Mouse (Mus musculus): ENCODE data around the gene Pask. TPM values are rescaled to one million over a fixed set of nuclear protein-coding genes. Genes with fewer than 3 reads are reported as not detected.
A peak's percentile ranks its signal among the peaks of the same experiment; 100 is the strongest.

Pask gene
- total and polyA plus RNA-seq, 3 experiments: 17.4 to 19.0 TPM; not detected in 1

- Histone ChIP-seq H3K27me3 (ENCODE audit: control insufficient read depth in 1 of 2, insufficient read depth in 2 of 2, low read length in 2 of 2) (no peaks in the 10 kb centered on the region), H3K9ac (ENCODE audit: control insufficient read depth, low read depth, low read length, poor library complexity, severe bottlenecking) (no peak overlapping the region), H3K4me3 (ENCODE audit: control insufficient read depth in 1 of 2, insufficient read depth in 1 of 2, low read depth in 2 of 2, low read length in 2 of 2) (no peak overlapping the region), H3K27ac (ENCODE audit: control insufficient read depth, low read depth, low read length) (no peak overlapping the region), H3K9me3 (replicated peaks; ENCODE audit: insufficient read depth, low read length) (no peaks in the 10 kb centered on the region), H3K79me2 (ENCODE audit: control insufficient read depth, insufficient read depth, low read length, poor library complexity) (no peaks in the 10 kb centered on the region), H3K36me3 (ENCODE audit: control insufficient read depth in 1 of 2, insufficient read depth in 2 of 2, low read length in 2 of 2) (peaks cover 0 to 10% of the 10 kb centered on the region in 2 experiments; a peak in 2 of 4 replicates), H3K4me1 (ENCODE audit: control insufficient read depth in 1 of 2, insufficient read depth in 2 of 2, low read length in 2 of 2) (no peaks in the 10 kb centered on the region)
- TF ChIP-seq TCF12 (IDR thresholded peaks at IDR 0.05; ENCODE audit: low read depth, low read length) (no peak), NELFE (IDR thresholded peaks at IDR 0.05; ENCODE audit: low read depth, low read length) (no peak), CTCF (IDR thresholded peaks at IDR 0.05 in 2 of 3, conservative IDR thresholded peaks at IDR 0.05 in 1 of 3; ENCODE audit: control insufficient read depth in 1 of 3, insufficient read depth in 1 of 3, low read depth in 2 of 3, low read length in 3 of 3, poor library complexity in 1 of 3, severe bottlenecking in 1 of 3) (no peak), HCFC1 (IDR thresholded peaks at IDR 0.05; ENCODE audit: low read depth, low read length) (no peak), USF1 (IDR thresholded peaks at IDR 0.05; ENCODE audit: low read depth, low read length) (no peak), RCOR1 (IDR thresholded peaks at IDR 0.05; ENCODE audit: low read depth, low read length) (no peak), ZKSCAN1 (IDR thresholded peaks at IDR 0.05; ENCODE audit: low read depth, low read length) (no peak), TBP (IDR thresholded peaks at IDR 0.05; ENCODE audit: low read depth, low read length) (no peak), ELF1 (IDR thresholded peaks at IDR 0.05; ENCODE audit: low read depth, low read length) (no peak), POLR2A (IDR thresholded peaks at IDR 0.05; ENCODE audit: control insufficient read depth in 1 of 2, insufficient read depth in 1 of 2, low read depth in 1 of 2, low read length in 2 of 2, poor library complexity in 1 of 2) (no peak), ZNF384 (IDR thresholded peaks at IDR 0.05; ENCODE audit: low read depth, low read length) (no peak), UBTF (IDR thresholded peaks at IDR 0.05; ENCODE audit: borderline replicate concordance, insufficient read depth, low read depth, low read length) (no peak), E2F4 (IDR thresholded peaks at IDR 0.05; ENCODE audit: borderline replicate concordance, low read depth, low read length) (no peak), MAFK (IDR thresholded peaks at IDR 0.05; ENCODE audit: borderline replicate concordance, low read depth, low read length) (no peak), SMC3 (IDR thresholded peaks at IDR 0.05; ENCODE audit: low read depth, low read length) (no peak), SIN3A (IDR thresholded peaks at IDR 0.05; ENCODE audit: low read length) (no peak), CHD1 (IDR thresholded peaks at IDR 0.05; ENCODE audit: low read depth, low read length) (no peak)
- DNase-seq (ENCODE audit: low read depth, low spot score): peak; percentile 49
Observed at GRCm38 (mm10) chr1:93365641-93366040, 22.4 kb upstream of the Pask start.

- H3K36me3 ChIP-seq (ENCODE audit: control insufficient read depth in 1 of 2, insufficient read depth in 2 of 2, low read length in 2 of 2): peaks cover 0 to 20% of the 10 kb centered on the region in 2 experiments; a peak in 2 of 4 replicates
Observed at GRCm38 (mm10) chr1:93362661-93363060, 19.4 kb upstream of the Pask start.

More at GRCm38 (mm10) chr1:93362661-93363060, 19.4 kb upstream of the Pask start:
- H3K4me3 ChIP-seq (ENCODE audit: control insufficient read depth in 1 of 2, insufficient read depth in 1 of 2, low read depth in 2 of 2, low read length in 2 of 2): no peak overlapping the region
- no peaks in the 10 kb centered on the region for H3K79me2 ChIP-seq (ENCODE audit: control insufficient read depth, insufficient read depth, low read length, poor library complexity)
- no peak for DNase-seq (ENCODE audit: low read depth, low spot score)
- no peak overlapping the region for H3K27ac ChIP-seq (ENCODE audit: control insufficient read depth, low read depth, low read length)
- H3K4me1 ChIP-seq (ENCODE audit: control insufficient read depth in 1 of 2, insufficient read depth in 2 of 2, low read length in 2 of 2): no peaks in the 10 kb centered on the region
- TF ChIP-seq GATA1 (IDR thresholded peaks at IDR 0.05; ENCODE audit: low read depth, low read length) (no peak), HCFC1 (IDR thresholded peaks at IDR 0.05; ENCODE audit: low read depth, low read length) (no peak), USF2 (IDR thresholded peaks at IDR 0.05; ENCODE audit: borderline replicate concordance in 1 of 2, insufficient read depth in 1 of 2, low read depth in 1 of 2, low read length in 2 of 2) (no peak), ELF1 (IDR thresholded peaks at IDR 0.05; ENCODE audit: low read depth, low read length) (no peak), POLR2AphosphoS5 (IDR thresholded peaks at IDR 0.05; ENCODE audit: borderline replicate concordance, low read depth, low read length) (no peak), CTCF (IDR thresholded peaks at IDR 0.05 in 2 of 3, conservative IDR thresholded peaks at IDR 0.05 in 1 of 3; ENCODE audit: control insufficient read depth in 1 of 3, insufficient read depth in 1 of 3, low read depth in 2 of 3, low read length in 3 of 3, poor library complexity in 1 of 3, severe bottlenecking in 1 of 3) (no peak), USF1 (IDR thresholded peaks at IDR 0.05; ENCODE audit: low read depth, low read length) (no peak), MYC (IDR thresholded peaks at IDR 0.05; ENCODE audit: low read depth, low read length) (no peak)
- no peak overlapping the region for H3K9ac ChIP-seq (ENCODE audit: control insufficient read depth, low read depth, low read length, poor library complexity, severe bottlenecking)
- H3K27me3 ChIP-seq (ENCODE audit: control insufficient read depth in 1 of 2, insufficient read depth in 2 of 2, low read length in 2 of 2): no peaks in the 10 kb centered on the region
- no peaks in the 10 kb centered on the region for H3K9me3 ChIP-seq (replicated peaks; ENCODE audit: insufficient read depth, low read length)
